Mouse (Mus musculus) midbrain, embryonic 10.5 days (tissue): ENCODE results near the gene Pigz. TPM values are rescaled to one million over a fixed set of nuclear protein-coding genes. Genes with fewer than 3 reads are reported as not detected.

Experiments
- DNase-seq: peaks from one replicate; pipeline ENCODE4 v3.0.0-alpha.2; 2017; ENCODE audit warnings: low spot score
- H3K27ac ChIP-seq: fragments of 300-500 bp; sonication (generic); replicated peaks from 2 replicates; pipeline ENCODE4 v1.5.1; 2016; ENCODE audit warnings: mild to moderate bottlenecking
- H3K27me3 ChIP-seq: fragments of 300-500 bp; sonication (generic); 2 replicates; pipeline ENCODE4 v1.6.1; 2016; ENCODE audit warnings: low read depth, mild to moderate bottlenecking; ENCODE audit not compliant: poor library complexity, severe bottlenecking
- H3K36me3 ChIP-seq: fragments of 300-500 bp; sonication (generic); 2 replicates; pipeline ENCODE4 v1.6.1; 2016; ENCODE audit warnings: mild to moderate bottlenecking, moderate library complexity
- H3K4me1 ChIP-seq: fragments of 300-500 bp; sonication (generic); 2 replicates; pipeline ENCODE4 v1.6.1; 2016
- H3K4me3 ChIP-seq: fragments of 300-500 bp; sonication (generic); 2 replicates; pipeline ENCODE4 v1.5.1; 2016; ENCODE audit warnings: mild to moderate bottlenecking, moderate library complexity
- H3K9me3 ChIP-seq: fragments of 300-500 bp; sonication (generic); replicated peaks from 2 replicates; pipeline ENCODE4 v1.6.1; 2016; ENCODE audit warnings: mild to moderate bottlenecking
- WGBS: fragments of 180-500 bp; shearing (Covaris S2); methylation state at CpG from one replicate; pipeline ENCODE4 v1.1.7; 2016; 5-methylcytosine and 5-hydroxymethylcytosine counted together
- polyA plus RNA-seq: library from polyadenylated mRNA; unstranded; fragments of >200 nt; fragmentation: Nextera tagmentation; extraction: Ambion mirVana; gene quantifications from 2 replicates; pipeline ENCODE4 v1.2.1, GENCODE M21; 2016

Pigz gene
- polyA plus RNA-seq: 1.4 and 1.8 TPM in 2 replicates

DNA sequence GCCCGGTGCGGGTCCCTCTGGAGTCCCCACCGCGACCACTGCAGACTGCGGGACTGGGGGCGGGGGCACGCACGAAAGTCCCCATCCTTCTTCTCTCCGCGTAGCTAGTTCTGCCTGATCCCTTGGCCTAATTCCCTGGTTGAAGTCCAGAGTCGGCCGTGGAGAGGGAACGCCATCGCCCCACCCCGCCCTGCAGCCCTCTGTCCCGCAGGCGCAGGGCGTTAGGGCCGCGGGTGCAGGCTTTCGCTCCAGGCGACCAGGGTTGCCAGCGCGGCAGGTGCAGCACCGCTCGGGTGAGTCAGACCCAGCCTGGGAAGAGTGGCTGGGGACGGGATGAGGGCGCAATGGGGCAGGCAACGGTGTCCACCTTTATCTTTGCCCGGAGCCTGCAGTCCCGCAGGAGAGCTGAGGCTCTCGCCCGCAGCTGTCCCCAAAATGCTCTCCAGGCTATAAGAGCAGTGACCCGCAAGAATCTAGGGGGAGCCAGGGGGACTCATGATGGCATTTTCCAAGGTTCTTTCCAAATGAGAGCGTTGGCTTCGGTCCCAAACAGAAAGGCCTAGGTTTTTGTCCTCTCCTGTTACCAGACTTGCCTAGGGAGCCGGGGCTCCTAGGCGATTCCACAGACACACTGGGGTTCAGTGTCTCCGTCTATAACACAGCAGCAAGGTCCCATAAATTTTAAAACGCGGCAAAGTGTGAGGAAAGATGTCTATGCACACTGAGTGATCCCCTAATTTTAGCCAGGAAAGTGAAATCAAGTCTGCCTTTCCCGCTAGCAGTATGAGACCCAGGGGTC, at the start of gene Pigz:
Pigz (plus strand) TSS at position 101 of the 799 bp plus-strand sequence.
- peaks cover 71% of the 10 kb centered on the region for H3K27me3 ChIP-seq
- peak within 1 kb of the TSS; percentile 89 for H3K27ac ChIP-seq
- H3K36me3 ChIP-seq: no peaks in the 10 kb centered on the region
- peaks cover 38% of the 10 kb centered on the region for H3K4me1 ChIP-seq
- 6% methylated on average over 42 of the region's 42 CpGs for WGBS
- H3K9me3 ChIP-seq: no peaks in the 10 kb centered on the region
- peak; percentile 54 for DNase-seq
- H3K4me3 ChIP-seq: peak within 1 kb of the TSS; percentile 61

DNA sequence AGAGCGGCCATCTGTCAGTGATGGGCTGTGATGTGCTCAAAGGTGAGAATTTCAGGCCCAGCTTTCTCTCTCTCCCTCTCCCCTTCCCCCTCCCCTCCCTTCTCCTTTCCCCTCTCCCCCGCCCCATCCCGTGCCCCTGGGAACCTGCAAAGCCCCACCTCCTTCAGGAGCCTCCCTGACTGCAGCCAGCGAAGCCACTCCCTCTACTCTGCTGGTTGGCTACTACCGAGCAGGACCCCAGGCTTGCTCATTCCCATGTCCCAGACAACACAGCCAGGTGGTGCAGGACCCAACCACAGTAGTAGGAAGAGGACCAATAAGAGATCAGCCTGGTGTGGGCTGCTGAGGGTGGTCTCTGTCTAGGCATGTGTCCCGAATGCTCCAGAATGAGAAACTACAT, 49.7 kb upstream of the Pigz start:
- Histone ChIP-seq H3K27ac (peak overlapping the region; percentile 17; the same call in 1 of the 2 replicates), H3K4me1 (peaks cover 37% of the 10 kb centered on the region), H3K36me3 (no peaks in the 10 kb centered on the region), H3K9me3 (no peaks in the 10 kb centered on the region), H3K4me3 (no peak overlapping the region), H3K27me3 (peaks cover 30% of the 10 kb centered on the region)
- 17% methylated on average over 6 of the region's 6 CpGs for WGBS
- DNase-seq: no peak

DNA sequence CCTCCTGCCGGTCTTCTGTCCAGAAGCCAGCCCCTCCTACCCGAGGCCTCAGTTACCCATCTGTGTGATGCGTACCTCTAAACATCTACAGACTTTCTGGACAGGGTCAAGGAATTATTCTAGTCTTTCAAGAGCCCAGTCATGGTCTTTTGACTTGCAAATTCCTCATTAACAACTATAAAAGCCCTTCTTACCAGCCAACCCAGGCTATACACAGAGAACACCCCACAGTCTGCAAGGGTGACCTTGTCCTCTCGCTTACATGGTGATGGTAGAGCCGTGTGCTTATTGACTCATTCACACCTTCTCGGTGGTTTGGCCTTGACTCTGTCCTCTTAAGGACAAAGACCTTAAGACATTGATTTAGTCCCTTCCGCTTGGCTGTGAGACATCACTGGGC, 42.7 kb upstream of the Pigz start:
- WGBS: 80% methylated on average over 7 of the region's 7 CpGs
- no peak for DNase-seq
- peaks cover 16% of the 10 kb centered on the region for H3K4me1 ChIP-seq
- no peak overlapping the region for H3K4me3 ChIP-seq
- no peaks in the 10 kb centered on the region for H3K36me3 ChIP-seq
- no peak overlapping the region for H3K27ac ChIP-seq
- H3K9me3 ChIP-seq: no peaks in the 10 kb centered on the region
- peaks cover 13% of the 10 kb centered on the region; the same call in 1 of the 2 replicates for H3K27me3 ChIP-seq

DNA sequence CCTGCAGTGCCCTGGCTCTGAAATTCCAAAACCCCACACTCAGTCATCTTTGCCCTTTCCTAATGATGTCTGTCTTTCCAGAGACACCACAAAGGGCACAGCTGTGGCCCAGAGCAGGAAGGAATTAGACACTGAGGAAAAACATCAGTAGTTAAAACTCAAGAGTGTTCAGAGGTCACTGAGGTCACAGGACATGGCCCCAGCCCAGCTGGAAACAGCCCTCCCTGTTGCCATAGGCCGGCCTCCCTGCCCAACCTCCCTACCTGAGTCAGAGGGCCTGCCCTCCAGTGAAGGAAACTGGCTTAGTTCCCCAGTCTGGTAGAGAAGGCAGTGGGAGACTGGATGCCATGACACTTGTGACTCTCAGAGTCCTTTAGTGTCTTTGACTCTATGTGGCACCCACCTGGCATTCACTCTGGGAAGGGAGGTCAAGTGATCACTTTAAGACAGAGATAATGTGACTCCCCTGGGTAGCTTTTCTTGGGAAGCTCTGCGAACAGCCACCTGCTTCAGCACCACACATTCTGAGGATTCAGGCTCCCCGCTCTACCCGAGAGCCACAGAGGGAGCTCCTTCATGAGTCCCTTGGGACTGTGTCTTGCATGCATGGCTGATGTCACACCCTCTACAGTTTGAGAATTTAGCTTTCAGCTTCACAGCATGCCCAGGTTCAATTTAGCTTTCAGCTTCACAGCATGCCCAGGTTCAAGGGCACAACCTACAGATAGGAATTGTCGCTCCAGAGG, 40.1 kb upstream of the Pigz start:
- 61% methylated on average over 5 of the region's 5 CpGs for WGBS
- peaks cover 22% of the 10 kb centered on the region; the same call in 1 of the 2 replicates for H3K27me3 ChIP-seq
- no peak for DNase-seq
- no peaks in the 10 kb centered on the region for H3K36me3 ChIP-seq
- no peak overlapping the region for H3K27ac ChIP-seq
- no peak overlapping the region for H3K4me3 ChIP-seq
- H3K4me1 ChIP-seq: peaks cover 30% of the 10 kb centered on the region
- H3K9me3 ChIP-seq: no peaks in the 10 kb centered on the region

DNA sequence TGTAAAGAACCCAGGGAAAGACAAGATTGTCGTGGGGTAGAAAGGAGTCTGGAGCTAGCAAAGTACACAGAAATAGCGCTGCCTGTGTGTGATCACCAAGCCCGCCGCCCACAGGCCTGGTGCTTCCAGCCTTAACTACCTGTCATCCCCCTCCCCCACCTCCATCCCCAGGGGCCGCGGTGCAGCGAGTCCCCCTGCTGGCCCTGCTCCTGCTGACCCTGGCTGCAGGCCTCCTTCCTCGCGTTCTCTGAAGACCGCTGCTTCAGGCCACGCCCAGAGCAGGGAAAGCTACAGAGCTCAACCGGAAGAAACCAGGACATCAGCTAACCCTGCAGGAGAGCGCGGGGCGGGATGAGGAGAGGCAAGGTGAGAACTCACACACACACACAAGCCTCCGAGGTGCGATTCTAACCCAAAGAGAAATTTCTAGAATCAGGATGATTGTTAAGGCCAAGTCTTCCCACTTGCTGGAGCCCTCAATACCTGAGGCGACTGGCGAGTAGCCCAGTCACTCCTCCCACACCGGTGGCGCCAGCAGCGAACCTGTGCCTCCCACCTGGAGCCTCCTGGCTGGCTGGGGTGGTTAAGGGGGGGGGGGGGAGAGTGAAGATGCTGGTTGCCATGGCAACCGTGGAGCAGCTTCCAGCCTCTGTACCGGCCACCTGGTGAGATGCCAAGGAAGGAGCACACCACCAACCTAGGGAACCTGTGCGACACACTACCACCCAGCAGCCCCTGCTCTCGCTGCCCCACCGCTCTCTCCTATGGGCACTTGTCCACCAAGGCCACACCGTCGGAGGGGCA, 36.5 kb upstream of the Pigz start:
- WGBS: 12% methylated on average over 29 of the region's 29 CpGs
- H3K4me3 ChIP-seq: peak overlapping the region; percentile 47
- peak; percentile 71 for DNase-seq
- peaks cover 23% of the 10 kb centered on the region for H3K4me1 ChIP-seq
- H3K27ac ChIP-seq: peak overlapping the region; percentile 59
- peaks cover 17% of the 10 kb centered on the region; the same call in 1 of the 2 replicates for H3K27me3 ChIP-seq
- no peaks in the 10 kb centered on the region for H3K36me3 ChIP-seq
- H3K9me3 ChIP-seq: peaks cover 8% of the 10 kb centered on the region; the same call in 1 of the 2 replicates

DNA sequence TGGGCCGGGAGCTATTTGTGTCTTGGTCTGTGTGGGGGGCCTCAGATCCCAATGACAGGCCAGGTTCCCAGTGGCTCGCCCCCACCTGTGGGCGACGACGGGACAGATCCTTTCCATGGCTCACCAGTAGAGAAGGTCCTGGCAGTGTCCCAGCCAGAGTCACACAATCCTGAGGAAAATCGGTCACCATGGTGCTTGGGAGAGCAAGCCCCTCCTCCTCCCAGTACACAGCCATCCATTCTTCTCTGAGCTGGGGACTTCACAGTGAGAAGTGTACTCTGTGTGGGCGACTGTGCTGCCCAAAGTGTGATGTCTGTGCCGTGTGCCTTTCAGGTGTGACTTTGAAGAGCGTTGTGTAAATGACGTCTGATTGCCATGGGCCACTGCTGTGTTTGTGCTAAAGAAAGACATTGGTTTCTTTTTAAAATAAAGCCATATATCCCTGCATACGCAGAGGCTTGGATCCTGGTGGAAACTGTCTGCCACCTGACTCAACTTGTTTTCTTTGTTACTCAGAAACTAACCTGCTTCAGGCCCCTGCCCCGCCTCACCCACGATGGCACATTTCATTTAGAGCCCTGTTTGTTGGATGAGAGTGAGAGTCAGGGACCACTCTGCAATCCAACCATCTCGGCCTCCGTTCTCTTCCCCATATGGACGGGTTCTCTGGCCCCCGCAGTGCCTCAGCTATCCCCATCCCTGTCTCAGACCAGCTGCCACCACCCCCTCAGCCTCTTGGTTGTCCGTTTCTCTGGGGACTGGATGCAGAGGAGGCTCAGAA, 34.9 kb upstream of the Pigz start:
- WGBS: 84% methylated on average over 18 of the region's 18 CpGs
- Histone ChIP-seq H3K4me1 (peaks cover 16% of the 10 kb centered on the region), H3K9me3 (peaks cover 8% of the 10 kb centered on the region; the same call in 1 of the 2 replicates), H3K27me3 (peaks cover 17% of the 10 kb centered on the region; the same call in 1 of the 2 replicates), H3K4me3 (no peak overlapping the region), H3K36me3 (no peaks in the 10 kb centered on the region), H3K27ac (no peak overlapping the region)
- DNase-seq: no peak

DNA sequence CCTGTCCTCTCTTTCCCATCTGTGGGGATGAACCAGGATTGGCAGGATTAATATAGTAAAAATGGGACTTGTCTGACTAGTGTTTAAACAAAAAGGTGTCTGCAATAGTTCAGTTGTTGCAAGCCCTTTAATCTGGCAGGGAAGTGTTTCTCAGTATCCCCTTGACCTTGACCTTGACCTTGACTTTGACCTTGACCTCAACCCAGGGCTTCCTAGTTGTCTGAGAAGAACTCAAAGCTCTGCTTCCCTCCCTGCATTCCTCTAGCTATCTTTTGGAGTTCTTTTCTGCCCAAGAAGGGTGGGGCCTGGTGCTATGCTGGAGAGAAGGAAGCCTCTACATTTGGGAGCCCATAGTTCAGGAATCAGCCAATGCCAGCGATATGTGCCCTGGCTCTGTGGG, 31.8 kb upstream of the Pigz start:
- Histone ChIP-seq H3K36me3 (no peaks in the 10 kb centered on the region), H3K27ac (no peak overlapping the region), H3K27me3 (peaks cover 13% of the 10 kb centered on the region), H3K9me3 (peaks cover 8% of the 10 kb centered on the region; the same call in 1 of the 2 replicates), H3K4me3 (no peak overlapping the region), H3K4me1 (peaks cover 26% of the 10 kb centered on the region)
- 86% methylated on average over 1 of the region's 1 CpGs for WGBS
- no peak for DNase-seq

DNA sequence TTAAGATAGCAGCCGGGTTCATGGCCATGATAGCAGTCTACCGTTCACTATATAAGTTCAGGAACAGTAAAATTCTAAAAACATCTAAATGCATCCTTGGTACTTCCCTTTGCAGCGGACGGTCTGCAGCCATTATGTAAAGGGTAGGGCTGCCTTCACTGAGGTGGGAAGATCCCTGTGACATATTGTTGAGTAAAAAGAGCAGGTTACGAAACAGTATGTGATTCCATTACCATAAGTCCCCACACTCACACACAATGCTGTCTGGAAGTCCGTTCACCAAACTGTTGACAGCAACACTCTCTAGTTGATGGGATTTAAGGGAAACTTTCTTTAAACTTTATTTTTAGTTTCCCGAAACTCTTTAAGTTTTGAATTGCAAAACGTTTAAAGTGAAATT, 30.4 kb upstream of the Pigz start:
- peaks cover 8% of the 10 kb centered on the region; the same call in 1 of the 2 replicates for H3K9me3 ChIP-seq
- peaks cover 18% of the 10 kb centered on the region for H3K27me3 ChIP-seq
- no peak overlapping the region for H3K27ac ChIP-seq
- H3K4me3 ChIP-seq: no peak overlapping the region
- DNase-seq: no peak
- H3K4me1 ChIP-seq: peaks cover 17% of the 10 kb centered on the region
- H3K36me3 ChIP-seq: no peaks in the 10 kb centered on the region
- 88% methylated on average over 8 of the region's 8 CpGs for WGBS

DNA sequence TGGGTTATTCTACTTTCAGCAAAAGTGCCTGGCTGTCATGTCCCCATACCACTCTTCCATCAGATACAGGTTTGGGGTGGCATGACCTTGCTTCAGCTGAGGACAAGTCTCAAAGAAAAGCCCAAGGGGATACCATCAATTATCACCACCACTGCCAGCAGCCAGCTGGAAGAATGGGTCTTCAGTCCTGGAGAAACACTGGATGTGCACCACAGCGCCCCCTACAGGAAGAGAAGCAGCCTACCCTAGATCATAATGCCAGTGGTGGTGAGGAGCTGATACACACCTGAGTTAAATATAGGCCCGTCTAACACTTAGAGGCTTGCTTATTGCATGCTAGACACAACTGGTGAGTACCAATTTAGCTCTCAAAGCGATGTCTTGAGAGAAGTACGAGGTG, 28.3 kb upstream of the Pigz start:
- Histone ChIP-seq H3K27ac (no peak overlapping the region), H3K4me3 (no peak overlapping the region), H3K27me3 (peaks cover 20% of the 10 kb centered on the region), H3K36me3 (no peaks in the 10 kb centered on the region), H3K9me3 (peaks cover under 1% of the 10 kb centered on the region; the same call in 1 of the 2 replicates), H3K4me1 (peaks cover 14% of the 10 kb centered on the region)
- WGBS: 72% methylated on average over 4 of the region's 4 CpGs
- no peak for DNase-seq

DNA sequence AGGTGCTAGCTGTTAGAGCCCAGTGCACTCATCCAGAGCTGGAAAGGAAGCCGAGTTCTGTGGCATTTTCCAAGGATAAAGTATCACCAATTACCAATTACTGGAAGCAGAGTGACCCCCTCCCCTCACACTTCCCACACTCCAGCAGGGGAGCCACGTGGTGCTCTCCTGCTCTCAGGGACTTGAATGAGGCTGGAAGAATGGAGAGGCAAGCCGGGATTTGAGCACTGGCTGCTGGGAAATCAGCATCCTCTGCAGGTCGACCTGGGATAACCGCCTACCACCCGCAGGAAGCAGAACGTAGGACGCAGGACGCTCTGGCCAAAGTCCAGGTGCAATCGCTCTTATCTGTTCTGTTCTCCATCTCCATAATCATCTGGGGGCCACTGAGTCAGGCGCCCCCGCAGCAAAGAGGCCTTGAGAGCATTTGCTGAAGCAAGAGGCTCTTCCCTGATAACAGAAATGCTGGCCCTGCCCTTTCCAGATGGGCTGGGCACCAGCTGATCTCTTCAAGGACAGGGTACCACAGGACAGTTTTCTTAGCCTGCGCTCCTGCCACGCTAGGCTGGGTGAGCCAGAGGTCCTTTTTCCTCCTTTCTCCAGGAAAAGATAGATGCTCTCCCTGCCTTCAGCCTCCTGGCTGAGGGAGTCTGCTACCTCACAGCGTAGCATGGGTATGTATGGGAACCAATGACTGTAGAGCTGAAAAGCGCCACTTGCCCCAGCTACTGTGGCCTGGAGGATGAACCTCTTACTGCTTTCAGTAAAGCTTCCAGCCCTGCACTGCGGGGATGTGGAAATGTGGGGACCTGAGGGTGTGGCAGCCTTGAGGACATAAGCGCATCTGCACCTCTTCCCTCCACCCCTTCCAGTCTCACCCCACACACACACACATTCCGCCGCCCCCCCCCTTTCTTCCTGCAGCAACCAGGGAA, 27.5 kb upstream of the Pigz start:
- Histone ChIP-seq H3K4me1 (peaks cover 14% of the 10 kb centered on the region), H3K27me3 (peaks cover 20% of the 10 kb centered on the region), H3K4me3 (peak overlapping the region; percentile 26), H3K36me3 (no peaks in the 10 kb centered on the region), H3K9me3 (no peaks in the 10 kb centered on the region), H3K27ac (0 out of 2 replicates have a peak overlapping the region, but pooled peaks have one; percentile 28)
- DNase-seq: no peak
- WGBS: 46% methylated on average over 20 of the region's 20 CpGs

DNA sequence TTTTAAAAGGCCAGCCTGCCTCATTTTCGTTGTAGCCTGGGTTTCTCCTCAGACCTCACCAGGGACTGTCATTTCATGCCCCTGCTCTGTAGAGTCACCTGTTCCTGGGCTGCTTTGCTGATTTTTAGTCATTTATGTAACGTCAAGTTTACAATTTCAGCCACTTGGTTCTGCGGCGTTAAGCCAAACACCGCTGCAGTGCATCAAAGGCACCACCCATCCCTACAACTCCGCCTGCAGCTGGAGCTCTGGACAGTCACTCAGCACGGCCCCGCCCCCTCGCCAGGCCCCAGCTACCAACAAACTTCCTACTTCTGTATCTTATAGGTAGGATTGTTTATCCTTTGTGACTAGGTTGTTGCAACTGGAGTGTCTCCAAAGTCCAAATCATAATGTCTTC, 26.8 kb upstream of the Pigz start:
- H3K27ac ChIP-seq: no peak overlapping the region
- H3K4me1 ChIP-seq: peaks cover 14% of the 10 kb centered on the region
- peaks cover 20% of the 10 kb centered on the region for H3K27me3 ChIP-seq
- H3K4me3 ChIP-seq: peak overlapping the region; percentile 26
- no peaks in the 10 kb centered on the region for H3K9me3 ChIP-seq
- 7% methylated on average over 9 of the region's 9 CpGs for WGBS
- DNase-seq: no peak
- H3K36me3 ChIP-seq: no peaks in the 10 kb centered on the region
